Mouse (Mus musculus) bone marrow, adult 2 months (tissue): ENCODE data around the gene Ttc39a.

ENCODE experiments used
- CTCF ChIP-seq: fragments of 200-500 bp; IDR thresholded peaks from 2 replicates; pipeline ENCODE4 v1.5.1; 2011; ENCODE audit warnings: low read length, control low read depth; ENCODE audit not compliant: control insufficient read depth, insufficient read depth
- POLR2A ChIP-seq: fragments of 200-500 bp; IDR thresholded peaks from 2 replicates; pipeline ENCODE4 v1.6.1; 2011; ENCODE audit warnings: low read depth, mild to moderate bottlenecking, control low read depth, low read length, borderline replicate concordance; ENCODE audit not compliant: control insufficient read depth

DNA sequence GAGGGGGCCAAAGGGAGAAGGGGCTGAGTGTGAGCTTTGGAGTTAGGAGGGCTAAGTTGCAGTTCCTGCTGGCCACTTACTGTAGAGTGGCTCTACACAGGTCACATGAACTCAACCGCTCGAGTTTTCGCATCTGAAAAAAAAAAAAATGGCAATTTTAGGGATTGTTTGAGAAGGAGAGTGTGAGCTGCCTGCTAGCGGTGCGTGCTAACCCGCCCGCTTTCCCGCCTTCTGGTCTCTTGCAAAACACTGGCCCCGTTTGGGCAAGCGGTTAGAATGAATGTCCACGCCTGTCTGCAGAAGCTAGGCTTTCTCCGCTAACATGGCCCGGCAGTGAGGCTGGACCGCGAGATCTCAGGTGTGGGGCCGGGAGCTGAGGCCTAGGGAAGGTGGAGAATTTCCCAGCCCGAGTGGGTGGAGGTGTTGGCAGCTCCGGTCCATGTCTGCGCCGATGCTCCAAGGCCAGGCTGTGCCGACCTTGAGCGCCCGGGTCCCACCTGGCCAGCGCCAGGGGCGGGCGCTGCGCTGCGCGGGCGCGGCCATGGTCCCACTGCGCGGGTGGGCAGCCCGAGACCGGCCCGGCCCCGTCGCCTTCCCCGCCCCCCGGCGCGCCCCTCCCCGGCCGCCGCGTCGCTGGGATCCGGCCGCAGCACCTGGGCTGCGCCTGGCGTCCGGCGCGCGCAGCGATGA, at the start of gene Ttc39a:
- TF ChIP-seq CTCF (no peak), POLR2A (0 out of 2 replicates have a peak, but pooled peaks have one; percentile 22)
